Mouse (Mus musculus) heart, postnatal 36 days (tissue): ENCODE measurements around the gene Smok3a. TPM values are rescaled to one million over a fixed set of nuclear protein-coding genes. Genes with fewer than 3 reads are reported as not detected.

Source experiments
- total RNA-seq, 2 experiments: library from RNA; stranded (reverse); gene quantifications; 2 replicates each; pipeline ENCODE4 v1.2.3; 2021

Gene Smok3a
- total RNA-seq, 2 experiments from 2014 or later = not detected

Other genes with a start within 250 kb of the Smok3a start
- gene Ppp1r35, start 242.4 kb upstream of the Smok3a start, total RNA-seq = 10 to 100 TPM; 10.7 to 12.3 TPM
- gene Mepce, start 233.6 kb upstream of the Smok3a start, total RNA-seq = 10 to 100 TPM; 25.6 to 35.3 TPM
- under 1 TPM; 0.36 to 0.49 TPM for gene Zcwpw1, start 233.5 kb upstream of the Smok3a start, total RNA-seq
- 1 to 10 TPM; 3.2 TPM for gene Pilra, start 185.0 kb upstream of the Smok3a start, total RNA-seq
- 1 to 10 TPM; 1.1 to 1.2 TPM for gene Pilrb1, start 163.2 kb upstream of the Smok3a start, total RNA-seq
- 1 to 10 TPM in 1 of 2 experiments, under 1 TPM in 1; 0.80 to 1.0 TPM for gene Pilrb2, start 149.4 kb upstream of the Smok3a start, total RNA-seq
- gene Cyp3a13, start 99.6 kb upstream of the Smok3a start, total RNA-seq = under 1 TPM; 0.19 to 0.28 TPM
- gene Gjc3, start 58.2 kb upstream of the Smok3a start, total RNA-seq = under 1 TPM; 0.33 to 0.35 TPM
- gene Azgp1, start 39.7 kb upstream of the Smok3a start, total RNA-seq = not detected
- not detected for gene Smok3b, start 168 bp downstream of the Smok3a start, total RNA-seq
- not detected for gene Smok3c, start 31.9 kb downstream of the Smok3a start, total RNA-seq
- gene Zkscan1, start 63.8 kb downstream of the Smok3a start, total RNA-seq = 10 to 100 TPM; 14.1 to 15.1 TPM
- 10 to 100 TPM; 10.7 to 13.6 TPM for gene Zscan21, start 95.6 kb downstream of the Smok3a start, total RNA-seq
- 1 to 10 TPM; 7.3 to 8.3 TPM for gene Zfp113, start 134.5 kb downstream of the Smok3a start, total RNA-seq
- 100 to 1,000 TPM; 123 to 126 TPM for gene Cops6, start 139.8 kb downstream of the Smok3a start, total RNA-seq
- gene Ap4m1, start 150.7 kb downstream of the Smok3a start, total RNA-seq = 10 to 100 TPM in 1 of 2 experiments, 1 to 10 TPM in 1; 9.6 to 11.8 TPM
- 10 to 100 TPM; 10.5 to 11.7 TPM for gene Mcm7, start 151.2 kb downstream of the Smok3a start, total RNA-seq
- gene Taf6, start 166.2 kb downstream of the Smok3a start, total RNA-seq = 10 to 100 TPM; 32.8 to 33.5 TPM
- 1 to 10 TPM; 6.4 to 7.2 TPM for gene Cnpy4, start 166.2 kb downstream of the Smok3a start, total RNA-seq
- gene Mblac1, start 173.1 kb downstream of the Smok3a start, total RNA-seq = 1 to 10 TPM; 2.9 to 3.1 TPM
- gene Nxpe5, start 204.6 kb downstream of the Smok3a start, total RNA-seq = 1 to 10 TPM in 1 of 2 experiments, under 1 TPM in 1; 0.92 to 1.9 TPM
- gene Lamtor4, start 234.2 kb downstream of the Smok3a start, total RNA-seq = 10 to 100 TPM; 57.2 to 61.0 TPM
- gene BC037034, start 242.8 kb downstream of the Smok3a start, total RNA-seq = 1 to 10 TPM; 2.9 to 4.0 TPM